Mouse (Mus musculus) embryo, embryonic 11.5 days (tissue): ENCODE data around the gene Hnrnpr.

Experiments used
- DNase-seq: peaks from one replicate; pipeline ENCODE4 v3.0.0-alpha.2; 2012; ENCODE audit warnings: low read depth, low spot score

Gene Hnrnpr

DNA sequence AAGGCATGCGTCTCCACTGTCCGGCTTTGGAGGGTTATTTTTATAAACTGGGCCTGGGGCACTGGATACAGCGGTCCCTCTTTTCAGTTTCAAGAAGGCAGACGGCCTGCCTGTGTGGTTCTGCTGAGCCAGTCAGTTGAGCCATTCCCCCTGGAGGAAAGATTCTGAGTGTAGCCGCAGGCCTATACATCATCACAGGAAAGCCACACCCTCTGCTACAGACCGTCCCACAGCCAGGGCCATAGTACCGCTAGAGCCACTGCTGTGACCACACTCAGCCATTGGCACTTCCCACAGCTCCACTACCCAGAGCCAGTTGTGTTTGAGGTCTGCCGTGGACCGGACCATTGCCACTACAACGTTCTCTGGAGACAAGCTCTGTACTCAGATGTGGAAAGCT, 91.1 kb downstream of the Hnrnpr start:
- DNase-seq, result no peak

- DNase-seq, result no peak
These were observed 97.1 kb downstream of the Hnrnpr start for GRCm38 (mm10) chr4:136407831-136408230.
